Mouse (Mus musculus) hindbrain, embryonic 15.5 days (tissue): ENCODE data around the gene Rfng. TPM values are rescaled to one million over a fixed set of nuclear protein-coding genes. Genes with fewer than 3 reads are reported as not detected.
"Not testable (repeated sequence)": the region's sequence is repeated elsewhere in the genome, so short reads cannot be mapped to it uniquely, and the experiment has no call there.

ENCODE experiments used
- ATAC-seq: fragments of 200-750 bp; cut with Nextera tagmentation; 2 replicates; pipeline ENCODE4 v1.8.0; 2017; ENCODE audit warnings: low read depth, moderate number of reproducible peaks, moderate TSS enrichment; ENCODE audit not compliant: low FRiP score
- H3K27ac ChIP-seq: fragments of 300-500 bp; sonication (generic); replicated peaks from 2 replicates; pipeline ENCODE4 v1.5.1; 2015; ENCODE audit warnings: mild to moderate bottlenecking, inconsistent platforms
- H3K27me3 ChIP-seq: fragments of 300-500 bp; sonication (generic); 2 replicates; pipeline ENCODE4 v1.6.1; 2015; ENCODE audit warnings: control low read depth, inconsistent platforms
- H3K36me3 ChIP-seq: fragments of 300-500 bp; sonication (generic); 2 replicates; pipeline ENCODE4 v1.6.1; 2015; ENCODE audit warnings: control low read depth, inconsistent platforms
- H3K4me1 ChIP-seq: fragments of 300-500 bp; sonication (generic); replicated peaks from 2 replicates; pipeline ENCODE4 v1.6.1; 2015; ENCODE audit warnings: control low read depth, inconsistent platforms
- H3K4me2 ChIP-seq: fragments of 300-500 bp; sonication (generic); 2 replicates; pipeline ENCODE4 v1.6.1; 2015; ENCODE audit warnings: moderate library complexity, mild to moderate bottlenecking, inconsistent platforms
- H3K4me3 ChIP-seq: fragments of 300-500 bp; sonication (generic); 2 replicates; pipeline ENCODE4 v1.5.1; 2015; ENCODE audit warnings: mild to moderate bottlenecking, inconsistent platforms
- H3K9ac ChIP-seq: fragments of 300-500 bp; sonication (generic); 2 replicates; pipeline ENCODE4 v1.6.1; 2015; ENCODE audit warnings: inconsistent platforms
- H3K9me3 ChIP-seq: fragments of 300-500 bp; sonication (generic); 2 replicates; pipeline ENCODE4 v1.6.1; 2016; ENCODE audit warnings: control low read depth, inconsistent platforms
- WGBS: fragments of 180-500 bp; shearing (Covaris S2); methylation state at CpG from one replicate; pipeline ENCODE4 v1.1.7; 2015; 5-methylcytosine and 5-hydroxymethylcytosine counted together
- polyA plus RNA-seq: library from polyadenylated mRNA; unstranded; fragments of >200 nt; fragmentation: Nextera tagmentation; extraction: Ambion mirVana; gene quantifications from 2 replicates; pipeline ENCODE4 v1.2.1, GENCODE M21; 2015

Gene Rfng
- polyA plus RNA-seq, 1 experiment from 2014 or later: 141 TPM

DNA sequence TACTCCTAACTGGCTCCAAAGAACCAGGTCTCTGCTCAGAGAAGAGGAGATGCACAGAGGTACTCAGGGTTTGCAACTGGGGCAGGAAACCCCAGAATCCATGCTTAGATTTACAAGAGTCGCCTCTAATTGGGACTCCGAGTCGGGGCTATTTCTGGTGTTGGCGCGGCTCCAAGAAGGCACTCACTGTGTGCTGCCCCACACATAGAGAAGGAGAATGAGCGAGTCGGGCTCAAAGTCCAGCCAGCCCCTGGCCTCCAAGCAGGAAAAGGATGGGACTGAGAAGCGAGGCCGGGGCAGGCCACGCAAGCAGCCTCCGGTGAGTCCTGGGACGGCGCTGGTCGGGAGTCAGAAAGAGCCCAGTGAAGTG, 21.4 kb downstream of the Rfng start, which contains the start of gene Hmga1b:
TSS of gene Hmga1b (plus strand) at position 123 of the 370 bp plus-strand sequence.
- H3K27ac ChIP-seq, H3K4me3 ChIP-seq, H3K36me3 ChIP-seq, ATAC-seq, H3K4me1 ChIP-seq, H3K9me3 ChIP-seq, H3K27me3 ChIP-seq, H3K9ac ChIP-seq: not testable (repeated sequence)
- 25% methylated on average over 14 of the region's 14 CpGs for WGBS
- peak within 1 kb of the TSS; percentile 19; the same call in 1 of the 2 replicates for H3K4me2 ChIP-seq

DNA sequence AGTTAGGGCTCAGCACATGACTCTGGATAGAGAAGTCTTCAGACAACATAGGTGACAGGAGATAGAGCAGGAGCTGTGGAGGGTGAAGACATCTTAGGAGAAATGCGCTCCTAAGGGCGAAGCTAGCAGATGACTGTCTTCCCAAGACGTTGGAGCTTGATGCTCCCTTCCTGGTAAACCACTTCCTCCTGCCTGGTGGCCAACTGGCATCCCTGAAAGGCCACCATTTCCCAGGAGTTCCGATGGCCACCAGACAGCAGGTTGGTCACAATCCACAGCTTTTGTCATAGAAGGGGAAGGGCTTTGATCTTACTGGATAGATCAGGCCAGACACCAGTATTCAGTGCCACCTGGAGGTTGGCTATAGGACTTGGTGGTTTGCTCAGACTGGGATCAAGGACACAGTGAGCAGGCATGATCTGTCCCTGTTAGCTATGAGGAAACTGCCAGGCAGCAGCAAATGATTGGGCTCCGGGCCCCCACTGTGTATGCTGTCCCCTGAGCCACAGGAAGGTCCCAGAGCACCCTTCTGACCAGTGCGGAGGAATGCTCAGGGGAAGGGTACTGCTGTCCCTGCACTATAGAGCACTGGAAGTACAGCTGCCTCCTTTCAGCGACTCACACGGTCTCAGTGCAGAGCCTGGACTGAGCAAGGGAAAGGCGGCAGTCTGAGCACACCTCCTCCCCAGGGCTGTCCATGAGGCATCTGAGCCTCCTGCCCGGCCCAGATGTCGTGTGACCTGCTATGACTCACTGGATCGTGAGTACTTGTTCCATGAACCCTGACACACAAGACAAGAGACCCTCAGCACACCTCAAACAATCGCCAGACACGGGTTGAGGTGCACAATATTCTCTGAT, 22.0 kb downstream of the Rfng start:
- H3K4me2 ChIP-seq: no peak overlapping the region
- no peak overlapping the region for H3K4me3 ChIP-seq
- H3K27ac ChIP-seq: no peak overlapping the region
- WGBS: 74% methylated on average over 14 of the region's 14 CpGs
- H3K4me1 ChIP-seq: no peaks in the 10 kb centered on the region
- H3K36me3 ChIP-seq: no peaks in the 10 kb centered on the region
- no peak for ATAC-seq
- no peak overlapping the region for H3K9ac ChIP-seq
- H3K9me3 ChIP-seq: peaks cover 6% of the 10 kb centered on the region; the same call in 1 of the 2 replicates
- peaks cover 4% of the 10 kb centered on the region; the same call in 1 of the 2 replicates for H3K27me3 ChIP-seq

DNA sequence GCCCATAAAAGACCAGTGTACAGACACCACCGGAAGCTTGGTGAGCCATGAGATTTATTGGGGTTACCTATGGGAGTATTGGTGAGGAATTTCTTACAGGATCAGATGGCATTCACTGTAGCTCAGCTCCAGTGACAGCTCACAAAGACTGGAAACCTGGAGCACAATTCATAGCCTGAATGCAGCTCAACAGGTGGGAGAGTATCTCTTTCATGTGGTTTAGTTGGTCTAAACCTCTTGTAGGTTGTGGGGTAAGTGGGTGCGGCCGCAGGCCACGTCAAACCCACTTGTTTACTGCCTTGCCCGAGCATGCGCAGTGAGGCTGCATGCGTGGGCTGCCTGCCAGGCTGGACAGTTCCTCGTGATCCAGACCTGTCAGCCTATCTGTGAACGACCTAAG, 23.8 kb downstream of the Rfng start:
- H3K9ac ChIP-seq: no peak overlapping the region
- H3K27me3 ChIP-seq: peaks cover 4% of the 10 kb centered on the region; the same call in 1 of the 2 replicates
- H3K4me2 ChIP-seq: no peak overlapping the region
- peaks cover 6% of the 10 kb centered on the region; the same call in 1 of the 2 replicates for H3K9me3 ChIP-seq
- H3K4me1 ChIP-seq: no peaks in the 10 kb centered on the region
- H3K36me3 ChIP-seq: no peaks in the 10 kb centered on the region
- no peak for ATAC-seq
- 95% methylated on average over 9 of the region's 9 CpGs for WGBS
- H3K27ac ChIP-seq: no peak overlapping the region
- no peak overlapping the region for H3K4me3 ChIP-seq

DNA sequence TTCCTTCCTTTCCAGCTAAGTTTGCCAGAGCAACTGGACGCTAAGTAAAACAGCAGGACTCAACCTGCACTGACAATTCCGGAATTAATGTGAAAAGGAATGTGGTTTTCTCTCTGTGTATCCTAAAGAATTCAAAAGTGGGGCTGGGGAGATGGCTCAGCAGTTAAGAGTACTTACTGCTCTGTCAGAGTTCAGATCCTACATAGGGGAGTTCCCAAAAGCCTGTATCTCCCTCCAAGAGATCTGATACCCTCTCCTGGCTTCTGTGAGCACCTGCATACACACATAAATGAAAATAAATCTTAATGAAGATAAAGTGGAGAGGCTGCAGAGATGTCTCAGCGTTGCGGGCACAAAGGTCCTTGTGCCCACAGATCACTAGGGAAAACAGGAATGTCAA, 32.4 kb downstream of the Rfng start:
- 70% methylated on average over 4 of the region's 4 CpGs for WGBS
- H3K4me2 ChIP-seq: no peak overlapping the region
- H3K4me1 ChIP-seq: no peaks in the 10 kb centered on the region
- ATAC-seq: no peak
- no peak overlapping the region for H3K9ac ChIP-seq
- H3K4me3 ChIP-seq: no peak overlapping the region
- no peaks in the 10 kb centered on the region for H3K36me3 ChIP-seq
- H3K27me3 ChIP-seq: no peaks in the 10 kb centered on the region
- no peak overlapping the region for H3K27ac ChIP-seq
- no peaks in the 10 kb centered on the region for H3K9me3 ChIP-seq

DNA sequence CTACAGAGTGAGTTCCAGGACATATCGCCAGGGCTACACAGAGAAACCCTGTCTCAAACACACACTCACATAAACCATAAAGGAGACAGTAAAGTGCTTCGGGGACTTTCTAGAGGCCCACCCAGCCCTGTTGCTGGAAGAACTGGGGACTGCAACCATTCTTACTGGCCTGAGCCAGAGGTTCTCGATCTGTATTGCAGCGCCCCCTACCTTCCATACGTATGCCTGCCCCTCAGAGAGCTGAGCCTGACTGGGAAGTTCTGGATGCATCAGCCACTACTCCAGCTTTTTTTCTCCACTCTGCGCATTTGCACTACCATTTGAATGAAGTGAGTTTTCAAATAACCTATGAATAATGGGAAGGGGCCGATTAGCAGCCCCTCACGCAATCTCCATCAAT, 34.6 kb downstream of the Rfng start:
- Histone ChIP-seq H3K4me1 (no peaks in the 10 kb centered on the region), H3K4me2 (no peak overlapping the region), H3K27ac (no peak overlapping the region), H3K9ac (no peak overlapping the region), H3K36me3 (no peaks in the 10 kb centered on the region), H3K9me3 (no peaks in the 10 kb centered on the region), H3K4me3 (no peak overlapping the region), H3K27me3 (no peaks in the 10 kb centered on the region)
- no peak for ATAC-seq
- WGBS: 61% methylated on average over 8 of the region's 8 CpGs

DNA sequence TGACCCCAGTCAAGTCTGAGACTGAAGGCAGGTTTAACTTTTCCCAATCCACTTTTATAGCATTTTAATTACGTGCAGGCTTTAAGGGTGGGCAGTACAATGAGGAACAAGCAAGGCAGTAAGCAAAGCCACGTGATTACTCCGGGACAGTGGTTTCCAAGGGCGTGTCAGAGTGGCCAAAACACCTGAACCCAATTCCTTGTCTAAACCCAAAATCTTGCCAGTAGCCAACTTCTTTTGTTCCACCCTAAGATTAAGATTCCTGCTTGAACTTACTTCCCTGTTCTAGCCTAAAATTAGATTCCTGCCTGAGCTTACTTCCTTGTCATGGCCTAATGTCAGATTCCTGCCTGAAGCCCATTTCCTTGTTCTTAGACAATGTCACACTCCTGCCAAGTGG, 36.0 kb downstream of the Rfng start:
- H3K4me1 ChIP-seq: no peaks in the 10 kb centered on the region
- no peak overlapping the region for H3K4me2 ChIP-seq
- no peaks in the 10 kb centered on the region for H3K36me3 ChIP-seq
- H3K9ac ChIP-seq: no peak overlapping the region
- no peaks in the 10 kb centered on the region for H3K9me3 ChIP-seq
- no peak overlapping the region for H3K4me3 ChIP-seq
- H3K27ac ChIP-seq: no peak overlapping the region
- WGBS: 81% methylated on average over 4 of the region's 4 CpGs
- no peaks in the 10 kb centered on the region for H3K27me3 ChIP-seq
- no peak for ATAC-seq

DNA sequence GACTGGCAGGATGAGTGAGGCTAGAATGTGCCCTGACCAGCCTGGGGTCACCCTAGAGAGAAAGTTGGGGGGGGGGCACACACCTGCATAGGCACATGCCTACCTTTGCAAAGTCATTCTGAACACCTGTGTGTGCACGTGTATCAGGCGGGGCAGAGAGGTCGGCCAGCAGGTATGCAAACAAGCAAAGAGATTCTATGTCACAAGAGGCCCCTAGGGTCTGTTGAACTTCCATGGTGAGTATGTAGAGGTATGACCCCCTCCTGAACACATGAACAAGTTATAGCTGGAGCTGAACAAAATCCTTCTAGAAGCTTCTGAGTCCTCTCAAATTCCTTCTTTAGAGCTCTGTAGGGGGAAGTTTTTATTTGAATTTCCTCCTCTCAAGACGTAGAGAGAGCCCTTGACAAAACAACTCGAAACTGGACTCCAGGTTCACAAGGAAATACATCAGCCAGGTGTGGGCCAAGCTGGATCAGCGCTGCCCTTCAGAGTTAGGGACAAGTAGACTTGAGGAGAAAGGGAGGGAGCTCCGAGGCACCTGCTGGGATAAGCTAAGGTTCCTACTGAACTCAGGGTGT, 39.8 kb downstream of the Rfng start:
- no peak for ATAC-seq
- no peaks in the 10 kb centered on the region for H3K36me3 ChIP-seq
- H3K4me3 ChIP-seq: no peak overlapping the region
- no peak overlapping the region for H3K27ac ChIP-seq
- 79% methylated on average over 7 of the region's 7 CpGs for WGBS
- H3K9ac ChIP-seq: no peak overlapping the region
- no peak overlapping the region for H3K4me2 ChIP-seq
- H3K27me3 ChIP-seq: no peaks in the 10 kb centered on the region
- no peaks in the 10 kb centered on the region for H3K9me3 ChIP-seq
- no peaks in the 10 kb centered on the region for H3K4me1 ChIP-seq

DNA sequence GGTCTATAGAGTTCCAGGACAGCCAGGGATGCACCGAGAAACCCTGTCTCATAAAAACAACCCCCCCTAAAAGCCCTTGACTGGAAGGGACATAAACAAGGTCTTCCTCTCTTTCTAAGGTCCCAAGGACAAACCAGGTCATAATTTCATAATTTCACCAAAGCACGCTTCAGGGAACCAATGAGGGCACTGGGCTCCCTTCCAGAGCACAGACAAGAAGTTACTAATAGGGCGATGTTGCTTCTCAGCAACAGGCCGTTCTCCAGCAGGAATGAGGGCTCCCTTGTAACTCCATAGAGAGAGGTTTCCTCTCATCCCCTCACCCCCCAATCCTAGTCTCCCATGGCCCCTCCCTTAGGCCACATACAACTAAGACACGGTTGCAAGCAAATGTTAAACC, 43.0 kb downstream of the Rfng start:
- no peak overlapping the region for H3K27ac ChIP-seq
- 93% methylated on average over 5 of the region's 5 CpGs for WGBS
- H3K9me3 ChIP-seq: no peaks in the 10 kb centered on the region
- no peak for ATAC-seq
- no peak overlapping the region for H3K4me3 ChIP-seq
- H3K36me3 ChIP-seq: no peaks in the 10 kb centered on the region
- H3K9ac ChIP-seq: no peak overlapping the region
- H3K27me3 ChIP-seq: no peaks in the 10 kb centered on the region
- no peak overlapping the region for H3K4me2 ChIP-seq
- H3K4me1 ChIP-seq: no peaks in the 10 kb centered on the region

DNA sequence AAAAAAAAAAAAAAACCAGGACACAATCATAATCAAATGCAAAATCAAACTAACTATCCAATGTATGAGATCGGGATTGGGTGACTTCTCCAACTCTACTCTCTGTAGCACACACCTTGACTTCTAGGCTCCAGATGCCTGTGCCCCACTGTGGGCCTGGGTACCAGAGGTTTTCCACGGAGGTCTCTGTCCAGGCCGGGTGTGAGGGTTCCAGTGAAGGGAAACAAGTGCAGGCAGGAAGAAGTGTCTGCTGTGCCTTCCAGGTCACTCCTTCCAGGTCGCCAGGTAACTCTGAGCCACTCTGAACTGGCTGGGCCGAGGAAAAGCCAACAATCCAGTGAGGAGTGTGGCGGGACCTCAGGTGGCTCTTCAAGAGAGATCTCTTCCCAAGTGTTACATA, 47.6 kb downstream of the Rfng start:
- H3K9me3 ChIP-seq: no peaks in the 10 kb centered on the region
- no peak overlapping the region for H3K27ac ChIP-seq
- 81% methylated on average over 6 of the region's 6 CpGs for WGBS
- no peak overlapping the region for H3K9ac ChIP-seq
- H3K4me1 ChIP-seq: no peaks in the 10 kb centered on the region
- no peaks in the 10 kb centered on the region for H3K27me3 ChIP-seq
- no peak overlapping the region for H3K4me2 ChIP-seq
- ATAC-seq: no peak
- no peak overlapping the region for H3K4me3 ChIP-seq
- no peaks in the 10 kb centered on the region for H3K36me3 ChIP-seq

DNA sequence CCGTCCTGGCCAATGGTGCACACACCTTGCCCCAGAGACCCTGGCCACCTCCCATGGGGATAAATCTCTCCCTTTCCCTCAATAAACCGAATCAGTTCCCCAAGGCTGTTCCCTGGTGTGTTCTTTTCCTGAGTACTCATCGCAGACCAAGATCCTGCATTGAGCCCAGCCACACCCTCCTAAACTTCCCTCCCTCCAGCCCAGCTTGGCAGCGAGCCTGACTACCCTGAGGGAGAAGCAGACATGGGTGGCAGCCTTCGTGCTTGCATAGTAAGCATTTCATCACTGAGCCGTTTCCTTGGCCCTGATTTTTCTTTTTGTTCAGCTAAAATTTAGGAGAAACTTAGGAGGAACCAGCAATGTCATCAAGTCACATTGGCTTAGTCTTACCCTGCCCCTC, 50.5 kb downstream of the Rfng start:
- Histone ChIP-seq H3K4me3 (no peak overlapping the region), H3K27me3 (no peaks in the 10 kb centered on the region), H3K4me2 (no peak overlapping the region), H3K4me1 (0 out of 2 replicates have a peak, but pooled peaks cover 3% of the 10 kb centered on the region), H3K9ac (no peak overlapping the region), H3K36me3 (no peaks in the 10 kb centered on the region), H3K27ac (no peak overlapping the region), H3K9me3 (no peaks in the 10 kb centered on the region)
- WGBS: 59% methylated on average over 6 of the region's 6 CpGs
- ATAC-seq: no peak

DNA sequence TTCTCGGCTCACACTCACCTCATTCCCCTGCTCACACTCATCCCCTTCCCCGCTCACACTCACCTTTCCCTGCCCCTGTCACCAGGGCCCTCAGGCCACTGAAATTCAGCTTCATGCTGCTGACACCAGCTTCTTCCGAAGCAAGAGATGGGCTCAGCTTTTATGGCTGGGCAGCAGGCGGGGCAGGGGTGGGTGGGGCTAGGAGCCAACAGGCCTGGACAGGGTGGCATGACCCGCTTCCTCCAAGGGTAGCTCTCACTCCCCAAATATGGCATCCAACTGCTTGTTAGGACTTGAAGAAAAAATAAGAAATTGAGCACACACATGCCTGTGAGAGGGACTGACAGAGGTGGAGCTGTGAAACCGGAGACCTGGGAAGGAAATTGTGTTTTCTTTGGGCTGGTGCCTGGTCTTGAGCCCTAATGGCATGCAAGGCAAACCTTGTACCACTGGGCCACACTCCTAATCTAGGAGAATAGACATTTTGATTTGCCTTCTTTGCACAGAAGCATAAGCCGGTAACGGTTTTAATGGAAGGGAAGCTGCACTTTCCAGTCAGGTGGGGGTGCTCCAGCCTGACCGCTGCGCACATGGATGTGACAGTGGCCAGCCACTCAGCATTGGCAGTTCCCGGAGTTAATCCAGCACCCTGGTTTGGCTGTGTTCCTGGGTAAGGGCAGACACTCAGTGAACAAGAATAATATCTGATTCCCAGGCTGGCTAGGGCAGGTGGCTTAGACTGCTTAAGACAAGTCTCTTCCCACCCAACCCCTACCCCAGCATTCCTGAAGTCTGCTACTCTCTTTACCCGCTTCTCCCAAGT, 51.9 kb downstream of the Rfng start, which contains the start of gene Cbr2:
TSS of gene Cbr2 (minus strand) at position 257 of the 823 bp plus-strand sequence.
- 0 out of 2 replicates have a peak, but pooled peaks cover 3% of the 10 kb centered on the region for H3K4me1 ChIP-seq
- H3K27me3 ChIP-seq: no peaks in the 10 kb centered on the region
- no peak for ATAC-seq
- H3K9ac ChIP-seq: no peak within 1 kb of the TSS
- no peak within 1 kb of the TSS for H3K27ac ChIP-seq
- no peaks in the 10 kb centered on the region for H3K9me3 ChIP-seq
- H3K36me3 ChIP-seq: no peaks in the 10 kb centered on the region
- WGBS: 84% methylated on average over 12 of the region's 12 CpGs
- H3K4me3 ChIP-seq: no peak within 1 kb of the TSS
- H3K4me2 ChIP-seq: no peak within 1 kb of the TSS

DNA sequence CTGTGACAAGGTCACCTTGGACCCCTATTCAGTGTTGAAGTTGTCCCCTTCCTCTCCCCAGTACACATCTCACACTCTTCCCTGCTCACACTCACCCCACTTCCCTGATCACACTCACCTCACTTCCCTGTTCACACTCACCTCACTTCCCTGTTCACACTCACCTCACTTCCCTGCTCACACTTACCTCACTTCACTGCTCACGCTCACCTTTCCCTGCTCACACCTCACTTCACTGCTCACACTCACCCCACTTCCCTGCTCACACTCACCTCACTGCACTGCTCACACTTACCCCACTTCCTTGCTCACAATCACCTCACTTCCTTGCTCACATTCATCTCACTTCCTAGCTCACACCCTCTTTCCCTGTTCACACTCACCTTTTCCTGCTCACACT, 52.6 kb downstream of the Rfng start:
- H3K36me3 ChIP-seq: no peaks in the 10 kb centered on the region
- H3K27me3 ChIP-seq: no peaks in the 10 kb centered on the region
- ATAC-seq: no peak
- H3K4me2 ChIP-seq: no peak overlapping the region
- H3K4me1 ChIP-seq: peaks cover 9% of the 10 kb centered on the region
- H3K27ac ChIP-seq: no peak overlapping the region
- H3K4me3 ChIP-seq: no peak overlapping the region
- WGBS: 93% methylated on average over 1 of the region's 1 CpGs
- no peak overlapping the region for H3K9ac ChIP-seq
- no peaks in the 10 kb centered on the region for H3K9me3 ChIP-seq
